Mouse (Mus musculus) embryonic facial prominence, embryonic 14.5 days (tissue): Measurements from ENCODE around the gene Erg. TPM values are rescaled to one million over a fixed set of nuclear protein-coding genes. Genes with fewer than 3 reads are reported as not detected.

Experiments used
- ATAC-seq: fragments of 200-750 bp; cut with Nextera tagmentation; 2 replicates; pipeline ENCODE4 v1.8.0; 2017; ENCODE audit warnings: low read depth, moderate number of reproducible peaks, moderate TSS enrichment
- DNase-seq: peaks from one replicate; pipeline ENCODE4 v3.0.0-alpha.2; 2015; ENCODE audit warnings: low spot score
- H3K27ac ChIP-seq: fragments of 300-500 bp; sonication (generic); replicated peaks from 2 replicates; pipeline ENCODE4 v1.5.1; 2014; ENCODE audit warnings: low read depth, mild to moderate bottlenecking, low read length, moderate library complexity
- H3K27me3 ChIP-seq: fragments of 300-500 bp; sonication (generic); replicated peaks from 2 replicates; pipeline ENCODE4 v1.6.1; 2014; ENCODE audit warnings: low read length; ENCODE audit not compliant: control insufficient read depth, insufficient read depth
- H3K36me3 ChIP-seq: fragments of 300-500 bp; sonication (generic); 2 replicates; pipeline ENCODE4 v1.6.1; 2014; ENCODE audit warnings: low read length, mixed read lengths; ENCODE audit not compliant: control insufficient read depth, insufficient read depth
- H3K4me1 ChIP-seq: fragments of 300-500 bp; sonication (generic); 2 replicates; pipeline ENCODE4 v1.6.1; 2014; ENCODE audit warnings: antibody characterized with exemption, low read length; ENCODE audit not compliant: control insufficient read depth, insufficient read depth
- H3K4me2 ChIP-seq: fragments of 300-500 bp; sonication (generic); 2 replicates; pipeline ENCODE4 v1.6.1; 2014; ENCODE audit warnings: low read depth, mild to moderate bottlenecking, low read length, moderate library complexity, mixed read lengths
- H3K4me3 ChIP-seq: fragments of 300-500 bp; sonication (generic); 2 replicates; pipeline ENCODE4 v1.5.1; 2014; ENCODE audit warnings: low read depth, mild to moderate bottlenecking, low read length
- H3K9ac ChIP-seq: fragments of 300-500 bp; sonication (generic); 2 replicates; pipeline ENCODE4 v1.6.1; 2014; ENCODE audit warnings: low read depth, mild to moderate bottlenecking, low read length, moderate library complexity, mixed read lengths
- H3K9me3 ChIP-seq: fragments of 300-500 bp; sonication (generic); 2 replicates; pipeline ENCODE4 v1.6.1; 2016; ENCODE audit warnings: low read length; ENCODE audit not compliant: control insufficient read depth
- WGBS: fragments of 180-500 bp; shearing (Covaris S2); extraction: QIAGEN DNeasy Blood & Tissue Kit; methylation state at CpG from one replicate; pipeline ENCODE4 v1.1.7; 2014; 5-methylcytosine and 5-hydroxymethylcytosine counted together
- polyA plus RNA-seq: library from polyadenylated mRNA; unstranded; fragments of >200 nt; fragmentation: Nextera tagmentation; extraction: Ambion mirVana; gene quantifications from 2 replicates; pipeline ENCODE4 v1.2.1, GENCODE M21; 2014

Gene Erg
- polyA plus RNA-seq, 1 experiment from 2014 or later, result 8.4 TPM

DNA sequence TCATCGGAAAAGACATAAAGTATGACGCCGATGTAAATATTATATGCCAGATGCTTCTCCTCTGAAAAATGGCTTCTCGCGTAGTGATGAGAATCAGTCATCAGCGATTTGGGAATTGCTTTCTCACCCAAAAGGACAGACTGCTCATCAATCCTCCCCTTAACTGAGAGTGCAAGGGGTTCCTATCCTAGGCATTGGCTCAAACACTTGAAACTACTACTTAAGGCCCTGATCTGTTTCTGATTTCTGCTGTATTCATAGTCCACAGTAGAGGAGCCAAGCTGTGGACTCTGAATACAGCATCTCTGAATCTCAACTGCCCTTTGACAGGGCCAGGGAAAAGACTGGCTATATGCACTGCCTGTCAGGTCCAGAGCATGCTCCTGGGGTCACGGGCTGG lies 209.6 kb downstream of the Erg start:
- ATAC-seq (no peak), DNase-seq (no peak)
- Histone ChIP-seq H3K27me3 (no peaks in the 10 kb centered on the region), H3K27ac (peak overlapping the region; percentile 45; the same call in 1 of the 2 replicates), H3K9ac (no peak overlapping the region), H3K4me2 (no peak overlapping the region), H3K4me1 (peaks cover 16% of the 10 kb centered on the region), H3K9me3 (no peaks in the 10 kb centered on the region), H3K36me3 (no peaks in the 10 kb centered on the region; the same call in 1 of the 2 replicates), H3K4me3 (no peak overlapping the region)
- 74% methylated on average over 7 of the region's 7 CpGs for WGBS

GRCm38 (mm10) chr16:95376364-95376763 lies 210.0 kb downstream of the Erg start:
- Histone ChIP-seq H3K4me1 (peaks cover 19% of the 10 kb centered on the region), H3K36me3 (no peaks in the 10 kb centered on the region; the same call in 1 of the 2 replicates), H3K27me3 (no peaks in the 10 kb centered on the region), H3K9me3 (no peaks in the 10 kb centered on the region), H3K27ac (peak overlapping the region; percentile 11; the same call in 1 of the 2 replicates), H3K4me2 (no peak overlapping the region), H3K4me3 (no peak overlapping the region), H3K9ac (no peak overlapping the region)
- 46% methylated on average over 11 of the region's 11 CpGs for WGBS
- DNase-seq (peak; percentile 79), ATAC-seq (peak; percentile 41; the same call in 1 of the 2 replicates)

DNA sequence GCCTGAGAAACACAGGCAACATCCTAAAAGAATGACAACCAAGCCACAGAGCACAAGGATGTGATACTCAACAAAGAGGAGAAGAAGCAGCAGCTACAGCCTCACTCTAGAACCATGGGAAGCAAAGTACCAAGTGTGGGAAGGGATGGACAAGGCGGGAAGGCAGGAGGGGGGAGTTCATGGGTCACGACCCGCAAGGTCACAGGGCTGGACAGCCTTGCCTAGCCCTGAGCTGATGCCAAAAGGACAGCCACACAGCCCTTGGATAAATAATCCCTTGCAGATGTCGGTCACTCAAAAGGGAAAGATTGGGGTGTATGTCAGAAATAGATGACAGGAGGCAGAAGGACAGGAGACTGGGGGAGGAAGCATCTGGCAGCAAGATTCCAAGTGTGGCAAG lies 211.7 kb downstream of the Erg start:
- Histone ChIP-seq H3K27ac (no peak overlapping the region), H3K4me2 (no peak overlapping the region), H3K9me3 (no peaks in the 10 kb centered on the region), H3K4me1 (peaks cover 20% of the 10 kb centered on the region), H3K36me3 (no peaks in the 10 kb centered on the region; the same call in 1 of the 2 replicates), H3K27me3 (no peaks in the 10 kb centered on the region), H3K9ac (no peak overlapping the region), H3K4me3 (no peak overlapping the region)
- WGBS, result 60% methylated on average over 4 of the region's 4 CpGs
- DNase-seq (no peak), ATAC-seq (no peak)

GRCm38 (mm10) chr16:95372960-95373359 lies 213.4 kb downstream of the Erg start:
- no peak for ATAC-seq
- H3K9me3 ChIP-seq, result no peaks in the 10 kb centered on the region
- H3K27me3 ChIP-seq, result no peaks in the 10 kb centered on the region
- DNase-seq, result no peak
- 87% methylated on average over 9 of the region's 9 CpGs for WGBS
- H3K4me1 ChIP-seq, result peaks cover 23% of the 10 kb centered on the region
- no peak overlapping the region for H3K4me3 ChIP-seq
- no peak overlapping the region for H3K4me2 ChIP-seq
- H3K27ac ChIP-seq, result no peak overlapping the region
- H3K36me3 ChIP-seq, result no peaks in the 10 kb centered on the region
- no peak overlapping the region for H3K9ac ChIP-seq

DNA sequence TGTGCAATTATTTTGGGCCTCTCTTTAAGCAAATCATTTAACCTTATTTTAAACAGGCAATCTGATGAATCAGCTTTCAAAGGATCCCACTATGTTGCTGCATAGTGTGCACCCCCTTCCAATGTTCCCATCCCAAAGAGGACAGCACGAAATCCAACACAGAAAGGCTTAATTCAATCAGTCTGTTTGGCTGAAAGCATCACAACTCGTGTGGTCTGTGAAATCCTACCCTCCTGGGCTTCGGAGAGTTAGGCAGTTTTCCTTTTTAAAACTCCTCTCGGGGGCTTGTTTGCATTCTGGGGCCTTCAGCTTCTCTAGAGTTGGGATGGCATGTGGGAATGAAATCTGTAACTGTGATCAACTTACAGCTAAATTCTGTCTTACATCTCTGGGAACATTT lies 214.7 kb downstream of the Erg start:
- no peak overlapping the region for H3K4me2 ChIP-seq
- WGBS, result 11% methylated on average over 4 of the region's 4 CpGs
- no peaks in the 10 kb centered on the region for H3K9me3 ChIP-seq
- no peak overlapping the region for H3K9ac ChIP-seq
- no peak overlapping the region for H3K4me3 ChIP-seq
- peak overlapping the region; percentile 66 for H3K27ac ChIP-seq
- peaks cover 35% of the 10 kb centered on the region for H3K4me1 ChIP-seq
- no peaks in the 10 kb centered on the region for H3K36me3 ChIP-seq
- DNase-seq, result peak; percentile 89
- ATAC-seq, result peak; percentile 50; the same call in 1 of the 2 replicates
- no peaks in the 10 kb centered on the region for H3K27me3 ChIP-seq

DNA sequence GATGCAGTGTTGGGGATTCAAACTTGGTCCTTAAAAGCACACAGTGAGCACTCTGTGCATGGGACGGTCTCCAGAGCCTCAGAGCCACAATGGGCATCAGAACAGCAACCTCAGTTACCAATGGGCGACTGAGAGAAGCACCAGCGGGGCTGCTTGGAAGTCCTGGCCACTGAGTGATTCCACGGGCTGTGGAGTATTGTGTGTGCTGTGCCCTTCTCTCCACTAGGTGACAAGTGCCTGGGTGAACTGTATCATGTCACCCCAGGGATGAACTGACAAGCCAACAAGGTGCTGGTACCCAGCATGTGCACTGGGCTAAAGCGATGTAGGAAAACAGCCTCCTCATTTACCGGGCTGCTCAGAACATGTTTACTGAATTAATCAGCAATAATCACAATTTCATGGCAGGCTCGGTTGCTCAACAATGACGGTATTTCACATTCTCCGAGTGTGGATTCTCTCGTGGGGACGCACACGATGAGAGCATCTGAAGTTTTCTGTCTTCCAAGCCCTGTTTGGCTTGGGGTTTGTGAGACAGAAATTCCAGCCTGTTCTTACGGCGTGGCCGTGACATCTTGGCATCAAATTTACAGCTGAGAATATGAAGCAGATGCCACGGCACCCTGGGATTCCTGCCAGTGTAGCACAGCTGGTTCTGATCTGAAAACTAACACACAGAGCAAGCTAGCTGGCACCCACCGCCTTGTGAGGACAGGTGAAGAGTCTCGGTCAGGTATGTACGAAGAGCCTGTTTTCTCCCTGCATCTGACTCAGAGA lies 219.2 kb downstream of the Erg start:
- Histone ChIP-seq H3K36me3 (no peaks in the 10 kb centered on the region), H3K4me2 (no peak overlapping the region), H3K27ac (peak overlapping the region; percentile 67), H3K9ac (no peak overlapping the region), H3K4me3 (no peak overlapping the region), H3K27me3 (no peaks in the 10 kb centered on the region), H3K9me3 (no peaks in the 10 kb centered on the region), H3K4me1 (peaks cover 50% of the 10 kb centered on the region)
- DNase-seq (peak; percentile 89), ATAC-seq (no peak)
- 54% methylated on average over 19 of the region's 19 CpGs for WGBS

- no peak overlapping the region; the same call in 1 of the 2 replicates for H3K27ac ChIP-seq
Measured at GRCm38 (mm10) chr16:95365214-95365613, 221.2 kb downstream of the Erg start.

DNA sequence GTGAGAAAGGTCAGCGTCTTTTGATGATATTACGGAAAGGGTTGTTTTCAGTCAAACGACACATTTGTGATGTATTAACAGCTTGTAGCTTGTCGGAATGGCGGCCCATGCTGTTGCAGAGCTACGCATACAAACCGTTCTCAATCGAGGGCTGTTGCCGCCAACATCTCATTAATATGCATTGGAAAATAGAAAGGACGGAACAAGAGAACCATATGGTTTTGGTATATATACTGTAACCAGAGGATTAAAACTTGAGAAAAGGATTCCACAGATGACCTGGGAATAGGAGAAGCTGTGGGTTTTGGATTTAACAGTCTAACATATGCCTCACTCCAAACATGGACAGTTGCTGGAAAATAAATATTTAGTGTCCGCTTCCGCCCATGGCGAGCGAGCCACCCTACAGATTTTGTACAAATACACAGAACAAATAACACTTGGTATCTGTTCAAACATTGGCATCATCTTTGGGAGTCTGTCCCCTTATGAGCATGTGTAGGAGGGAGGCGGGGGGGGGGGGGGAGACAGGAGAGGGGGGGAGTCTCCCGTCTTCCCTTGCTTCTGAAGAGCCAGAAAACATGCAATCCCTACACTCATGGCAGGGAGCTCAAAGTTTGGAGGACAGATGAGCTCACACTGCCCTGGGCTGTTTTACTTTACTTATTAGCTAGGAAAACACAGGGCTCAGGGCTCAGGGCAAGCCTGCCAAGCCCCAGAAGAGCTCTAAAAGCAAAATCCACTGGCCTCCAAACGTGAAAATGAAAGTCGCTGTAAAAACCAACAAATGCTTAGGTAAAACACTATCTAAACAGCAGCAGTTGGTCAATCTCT lies 222.5 kb downstream of the Erg start:
- H3K9ac ChIP-seq, result no peak overlapping the region
- 63% methylated on average over 17 of the region's 18 CpGs for WGBS
- DNase-seq (peak; percentile 79), ATAC-seq (peak; percentile 53)
- no peak overlapping the region for H3K4me2 ChIP-seq
- peak overlapping the region; percentile 74 for H3K27ac ChIP-seq
- H3K27me3 ChIP-seq, result no peaks in the 10 kb centered on the region
- H3K4me1 ChIP-seq, result peaks cover 44% of the 10 kb centered on the region
- H3K36me3 ChIP-seq, result peaks cover 6% of the 10 kb centered on the region; the same call in 1 of the 2 replicates
- no peaks in the 10 kb centered on the region for H3K9me3 ChIP-seq
- no peak overlapping the region for H3K4me3 ChIP-seq

More at GRCm38 (mm10) chr16:95365214-95365613, 221.2 kb downstream of the Erg start:
- Histone ChIP-seq H3K4me3 (no peak overlapping the region), H3K27me3 (no peaks in the 10 kb centered on the region), H3K4me2 (no peak overlapping the region), H3K4me1 (peaks cover 44% of the 10 kb centered on the region), H3K36me3 (peaks cover 6% of the 10 kb centered on the region; the same call in 1 of the 2 replicates), H3K9me3 (no peaks in the 10 kb centered on the region), H3K9ac (no peak overlapping the region)
- DNase-seq, result no peak
- no peak for ATAC-seq
- 76% methylated on average over 5 of the region's 5 CpGs for WGBS
